In the genomic region with DNA sequence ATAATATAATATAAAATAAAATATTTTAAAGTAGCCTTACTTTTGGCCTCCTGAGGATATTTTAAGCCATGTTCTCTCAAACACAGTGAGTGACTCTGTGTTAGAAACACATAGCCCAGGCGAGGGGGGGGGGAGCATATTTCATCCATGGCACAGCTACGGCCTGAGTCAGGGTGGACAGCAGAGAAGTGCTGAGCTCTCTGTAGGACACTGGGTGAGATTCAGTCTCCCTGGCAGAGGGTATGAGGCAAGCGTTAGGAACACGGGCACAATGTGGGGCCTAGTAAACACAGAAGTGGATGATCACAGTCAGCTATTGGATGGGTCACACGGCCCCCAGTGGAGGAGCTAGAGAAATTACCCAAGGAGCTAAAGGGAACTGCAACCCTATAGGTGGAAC, we compare ENCODE assay signal across 14 mouse cellular contexts. TPM values are rescaled to one million over a fixed set of nuclear protein-coding genes. Genes with fewer than 3 reads are reported as not detected.
DNase-seq lines count a peak whose midpoint lies in the region; ATAC-seq and TF ChIP-seq lines count a peak whose summit lies in the region.
"Had no signal": no experiment of that assay in that cellular context is flagged by ENCODE, and none has a peak within 500 bp of the region (broad histone marks: within the 10 kb centered on the region; RNA-seq: fewer than 3 reads in every experiment).

No protein-coding gene starts in this region.

- H3K9me3 ChIP-seq in kidney, embryonic 15.5 days (replicated peaks): no peaks in the 10 kb centered on the region
- no peaks in the 10 kb centered on the region for H3K9me3 ChIP-seq in limb, embryonic 14.5 days (ENCODE audit: control insufficient read depth, low read length)
- H3K9me3 ChIP-seq in neural tube, embryonic 14.5 days (ENCODE audit: control insufficient read depth, low read length): no peaks in the 10 kb centered on the region

- peak; percentile 44; the same call in 1 of the 2 replicates for ATAC-seq in kidney, embryonic 15.5 days (replicated peaks; ENCODE audit: low FRiP score)
- peak; percentile 29; the same call in 1 of the 2 replicates for ATAC-seq in limb, embryonic 14.5 days (ENCODE audit: low FRiP score, low read depth)
- ATAC-seq in neural tube, embryonic 14.5 days (ENCODE audit: low read depth): peak; percentile 57

- H3K27me3 ChIP-seq in kidney, embryonic 15.5 days: no peaks in the 10 kb centered on the region
- no peaks in the 10 kb centered on the region for H3K27me3 ChIP-seq in limb, embryonic 14.5 days (ENCODE audit: control insufficient read depth, insufficient read depth, low read length)
- H3K27me3 ChIP-seq in neural tube, embryonic 14.5 days (ENCODE audit: control insufficient read depth, insufficient read depth, low read length): no peaks in the 10 kb centered on the region
- H3K27me3 ChIP-seq: CH12.LX had no signal

- DNase-seq in kidney, adult 18-20 months: no peak
- DNase-seq in spleen, postnatal 4 days (ENCODE audit: low spot score in 2 of 2): peak; percentile 43 to 74
- DNase-seq in spleen, postnatal 36 days (ENCODE audit: low spot score in 2 of 2): no peak
- no peak for DNase-seq in limb, embryonic 14.5 days (ENCODE audit: low spot score)
- no peak for DNase-seq in retina, embryonic 14.5 days (ENCODE audit: low spot score)
- DNase-seq in adrenal gland, postnatal 36 days: no peak
- DNase-seq: cerebellum, postnatal 36 days; gastrocnemius, postnatal 14 days; kidney, adult 9 months; layer of hippocampus, postnatal 36 days; lung, adult 18-20 months had no signal

- 91% methylated on average over 5 of the region's 5 CpGs for WGBS in kidney, embryonic 15.5 days
- WGBS in limb, embryonic 14.5 days: 71% methylated on average over 5 of the region's 5 CpGs
- 82% methylated on average over 5 of the region's 5 CpGs for WGBS in neural tube, embryonic 14.5 days

- H3K4me3 ChIP-seq in kidney, embryonic 15.5 days (replicated peaks): no peak overlapping the region
- H3K4me3 ChIP-seq in limb, embryonic 14.5 days (replicated peaks; ENCODE audit: low read length): no peak overlapping the region
- no peak overlapping the region for H3K4me3 ChIP-seq in neural tube, embryonic 14.5 days (ENCODE audit: low read depth, low read length)

- no peak for TF ChIP-seq POLR2A in limb, embryonic 14.5 days (IDR thresholded peaks at IDR 0.05; ENCODE audit: borderline replicate concordance, extremely low read depth, insufficient read depth, insufficient read length)

- peaks cover 7% of the 10 kb centered on the region; the same call in 1 of the 2 replicates for H3K4me1 ChIP-seq in kidney, embryonic 15.5 days
- H3K4me1 ChIP-seq in limb, embryonic 14.5 days (ENCODE audit: control insufficient read depth, insufficient read depth, low read length): no peaks in the 10 kb centered on the region
- H3K4me1 ChIP-seq in neural tube, embryonic 14.5 days (ENCODE audit: control insufficient read depth, insufficient read depth, low read length): no peaks in the 10 kb centered on the region

- H3K4me2 ChIP-seq in kidney, embryonic 15.5 days: no peak overlapping the region
- H3K4me2 ChIP-seq in limb, embryonic 14.5 days (replicated peaks; ENCODE audit: low read depth, low read length, severe bottlenecking): no peak overlapping the region
- H3K4me2 ChIP-seq in neural tube, embryonic 14.5 days (ENCODE audit: low read depth, low read length): no peak overlapping the region

- H3K36me3 ChIP-seq in kidney, embryonic 15.5 days: no peaks in the 10 kb centered on the region
- H3K36me3 ChIP-seq in limb, embryonic 14.5 days (ENCODE audit: control insufficient read depth, insufficient read depth, low read length): no peaks in the 10 kb centered on the region
- no peaks in the 10 kb centered on the region for H3K36me3 ChIP-seq in neural tube, embryonic 14.5 days (ENCODE audit: control insufficient read depth, insufficient read depth, low read length)

- no peak overlapping the region for H3K27ac ChIP-seq in kidney, embryonic 15.5 days
- H3K27ac ChIP-seq in limb, embryonic 14.5 days (replicated peaks; ENCODE audit: low read depth, low read length): no peak overlapping the region
- H3K27ac ChIP-seq in neural tube, embryonic 14.5 days (ENCODE audit: low read depth, low read length): no peak overlapping the region

- H3K9ac ChIP-seq in kidney, embryonic 15.5 days: no peak overlapping the region
- H3K9ac ChIP-seq in limb, embryonic 14.5 days (ENCODE audit: low read depth, low read length, severe bottlenecking): no peak overlapping the region
- no peak overlapping the region for H3K9ac ChIP-seq in neural tube, embryonic 14.5 days (replicated peaks; ENCODE audit: low read depth, low read length)

RNA-seq across cellular contexts. Expression of gene Gypa, which starts 1.2 kb away (rescaled TPM):
- 8.9 and 13.0 TPM in 2 replicates for polyA plus RNA-seq in kidney, embryonic 15.5 days (2015; fragmentation: Nextera tagmentation; extraction: Ambion mirVana)
- 1.8 and 2.6 TPM in 2 replicates for polyA plus RNA-seq in limb, embryonic 14.5 days (2012; rRNA removed)
- polyA plus RNA-seq in limb, embryonic 14.5 days (2014; fragmentation: Nextera tagmentation; extraction: Ambion mirVana): 2.8 and 6.2 TPM in 2 replicates
- polyA plus RNA-seq in neural tube, embryonic 14.5 days (2014; fragmentation: Nextera tagmentation; extraction: Ambion mirVana): 1.9 and 2.2 TPM in 2 replicates
- under 1 TPM; 0.13 to 0.53 TPM for total RNA-seq in adrenal gland, postnatal 36 days (2021)
- total RNA-seq: CH12.LX had no signal

Comparison
In these comparisons a context has a peak if more than half of its experiments do, and no peak if none do; other contexts are left out.
1. DNase-seq: peak in spleen, postnatal 4 days (2 of 2); none in kidney, adult 18-20 months (single experiment), spleen, postnatal 36 days (0 of 2), limb, embryonic 14.5 days (single experiment), retina, embryonic 14.5 days (single experiment) and adrenal gland, postnatal 36 days (0 of 2).
2. Peak in every context shown above with its lines, with median percentiles within 50 percentile points of each other: ATAC-seq.